ENCODE assay signal across 18 mouse cellular contexts in the genomic region with DNA sequence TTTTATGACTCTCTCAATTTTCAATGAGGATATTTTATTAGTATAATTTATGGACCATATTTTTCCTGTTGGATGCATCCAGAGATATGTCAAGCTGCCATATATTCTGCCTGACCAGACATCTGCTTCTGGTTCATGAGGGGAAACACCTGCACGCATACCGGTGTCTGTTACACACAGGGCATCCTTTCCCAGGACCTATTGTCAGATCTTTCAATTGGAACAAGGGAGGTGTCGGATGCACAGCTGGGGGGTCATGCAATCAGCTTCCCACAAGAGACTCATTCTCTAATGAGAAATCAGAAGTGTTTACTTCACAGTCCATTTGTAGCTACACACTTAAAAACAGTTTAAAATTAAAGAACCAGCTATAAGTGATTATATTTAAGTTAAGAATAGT. TPM values are rescaled to one million over a fixed set of nuclear protein-coding genes. Genes with fewer than 3 reads are reported as not detected.
DNase-seq lines count a peak whose midpoint lies in the region; ATAC-seq and TF ChIP-seq lines count a peak whose summit lies in the region.
"Had no signal": no experiment of that assay in that cellular context is flagged by ENCODE, and none has a peak within 500 bp of the region (broad histone marks: within the 10 kb centered on the region; RNA-seq: fewer than 3 reads in every experiment).

No protein-coding gene starts in this region.

- no peak overlapping the region for H3K9ac ChIP-seq in heart, adult 2 months (ENCODE audit: low read depth, low read length)
- H3K9ac ChIP-seq in limb, embryonic 11.5 days (ENCODE audit: low read length), result no peak overlapping the region
- no peak overlapping the region for H3K9ac ChIP-seq in kidney, embryonic 16.5 days (replicated peaks; ENCODE audit: low read length)
- no peak overlapping the region for H3K9ac ChIP-seq in limb, embryonic 14.5 days (ENCODE audit: low read depth, low read length, severe bottlenecking)
- H3K9ac ChIP-seq: midbrain, embryonic 12.5 days had no signal

- H3K4me2 ChIP-seq in limb, embryonic 11.5 days (ENCODE audit: low read depth, severe bottlenecking), result no peak overlapping the region
- no peak overlapping the region for H3K4me2 ChIP-seq in kidney, embryonic 16.5 days (replicated peaks; ENCODE audit: low read depth, low read length)
- H3K4me2 ChIP-seq in limb, embryonic 14.5 days (replicated peaks; ENCODE audit: low read depth, low read length, severe bottlenecking), result no peak overlapping the region
- H3K4me2 ChIP-seq: midbrain, embryonic 12.5 days had no signal

- no peaks in the 10 kb centered on the region for H3K27me3 ChIP-seq in heart, adult 2 months (ENCODE audit: control insufficient read depth, insufficient read depth, low read length)
- H3K27me3 ChIP-seq in limb, embryonic 11.5 days (ENCODE audit: control insufficient read depth, insufficient read depth, low read length), result no peaks in the 10 kb centered on the region
- no peaks in the 10 kb centered on the region for H3K27me3 ChIP-seq in limb, embryonic 10.5 days (ENCODE audit: low read depth, poor library complexity, severe bottlenecking)
- H3K27me3 ChIP-seq in kidney, embryonic 16.5 days (ENCODE audit: insufficient read depth, low read length), result no peaks in the 10 kb centered on the region
- no peaks in the 10 kb centered on the region for H3K27me3 ChIP-seq in limb, embryonic 14.5 days (ENCODE audit: control insufficient read depth, insufficient read depth, low read length)
- H3K27me3 ChIP-seq: midbrain, embryonic 12.5 days had no signal

- peaks cover 4% of the 10 kb centered on the region; the same call in 1 of the 2 replicates for H3K79me2 ChIP-seq in heart, adult 2 months (replicated peaks; ENCODE audit: control insufficient read depth, insufficient read depth, low read length)

- peaks cover 64% of the 10 kb centered on the region for H3K36me3 ChIP-seq in heart, adult 2 months (ENCODE audit: control insufficient read depth, insufficient read depth, low read length)
- no peaks in the 10 kb centered on the region for H3K36me3 ChIP-seq in limb, embryonic 11.5 days (ENCODE audit: control insufficient read depth, insufficient read depth, low read length)
- no peaks in the 10 kb centered on the region for H3K36me3 ChIP-seq in limb, embryonic 10.5 days
- no peaks in the 10 kb centered on the region; the same call in 1 of the 2 replicates for H3K36me3 ChIP-seq in kidney, embryonic 16.5 days (ENCODE audit: insufficient read depth, low read length)
- H3K36me3 ChIP-seq in limb, embryonic 14.5 days (ENCODE audit: control insufficient read depth, insufficient read depth, low read length), result no peaks in the 10 kb centered on the region; the same call in 1 of the 2 replicates
- H3K36me3 ChIP-seq: midbrain, embryonic 12.5 days had no signal

- TF ChIP-seq POLR2A in heart, adult 2 months (IDR thresholded peaks at IDR 0.05; ENCODE audit: insufficient read depth, low read depth, low read length), result no peak
- no peak for TF ChIP-seq POLR2A in limb, embryonic 14.5 days (IDR thresholded peaks at IDR 0.05; ENCODE audit: borderline replicate concordance, extremely low read depth, insufficient read depth, insufficient read length)

- no peak for TF ChIP-seq CTCF in heart, adult 2 months (IDR thresholded peaks at IDR 0.05)

- TF ChIP-seq EP300 in heart, adult 2 months (IDR thresholded peaks at IDR 0.05; ENCODE audit: insufficient read depth, low read depth, low read length), result peak; percentile 69; the same call in 1 of the 2 replicates

- H3K4me1 ChIP-seq in heart, adult 2 months (ENCODE audit: control insufficient read depth, insufficient read depth, low read length), result peaks cover 31% of the 10 kb centered on the region
- no peaks in the 10 kb centered on the region for H3K4me1 ChIP-seq in limb, embryonic 11.5 days (ENCODE audit: control insufficient read depth, insufficient read depth, low read length)
- no peaks in the 10 kb centered on the region; the same call in 1 of the 2 replicates for H3K4me1 ChIP-seq in limb, embryonic 10.5 days
- H3K4me1 ChIP-seq in kidney, embryonic 16.5 days (ENCODE audit: insufficient read depth, low read length), result peaks cover 32% of the 10 kb centered on the region
- H3K4me1 ChIP-seq in limb, embryonic 14.5 days (ENCODE audit: control insufficient read depth, insufficient read depth, low read length), result peaks cover 18% of the 10 kb centered on the region
- H3K4me1 ChIP-seq: midbrain, embryonic 12.5 days had no signal

- 54% methylated on average over 3 of the region's 3 CpGs for WGBS in heart, adult 2 months
- 54% methylated on average over 3 of the region's 3 CpGs for WGBS in limb, embryonic 11.5 days
- WGBS in limb, embryonic 10.5 days, result 60% methylated on average over 3 of the region's 3 CpGs
- 13% methylated on average over 3 of the region's 3 CpGs for WGBS in kidney, embryonic 16.5 days
- WGBS in limb, embryonic 14.5 days, result 58% methylated on average over 3 of the region's 3 CpGs

- peak overlapping the region; percentile 64 for H3K27ac ChIP-seq in heart, adult 2 months
- no peak overlapping the region for H3K27ac ChIP-seq in limb, embryonic 11.5 days (replicated peaks; ENCODE audit: low read depth, low read length)
- H3K27ac ChIP-seq in limb, embryonic 10.5 days, result no peak overlapping the region
- peak overlapping the region; percentile 77 for H3K27ac ChIP-seq in kidney, embryonic 16.5 days (ENCODE audit: low read length)
- H3K27ac ChIP-seq in limb, embryonic 14.5 days (replicated peaks; ENCODE audit: low read depth, low read length), result no peak overlapping the region
- H3K27ac ChIP-seq: layer of hippocampus, adult 2 months; midbrain, embryonic 12.5 days had no signal

- DNase-seq in heart, adult 2 months, result no peak
- DNase-seq in heart, adult 9 months (ENCODE audit: low spot score in 2 of 2), result no peak
- no peak for DNase-seq in limb, embryonic 11.5 days (ENCODE audit: low spot score)
- DNase-seq in limb, embryonic 10.5 days (ENCODE audit: low spot score), result no peak
- no peak for DNase-seq in limb, embryonic 14.5 days (ENCODE audit: low spot score)
- no peak for DNase-seq in testis, postnatal 10 days (ENCODE audit: low spot score)
- DNase-seq in adrenal gland, adult (ENCODE audit: inconsistent age in 2 of 2, low spot score in 1 of 2), result no peak
- DNase-seq: B cell, adult 2 months; cerebellum, postnatal 14 days; gastrocnemius, postnatal 14 days; liver; retina, postnatal 1 day; thymus, postnatal 36 days had no signal

- no peaks in the 10 kb centered on the region for H3K9me3 ChIP-seq in limb, embryonic 11.5 days (ENCODE audit: control insufficient read depth, low read length)
- no peaks in the 10 kb centered on the region for H3K9me3 ChIP-seq in limb, embryonic 10.5 days (replicated peaks)
- no peaks in the 10 kb centered on the region for H3K9me3 ChIP-seq in kidney, embryonic 16.5 days (ENCODE audit: low read length)
- H3K9me3 ChIP-seq in limb, embryonic 14.5 days (ENCODE audit: control insufficient read depth, low read length), result no peaks in the 10 kb centered on the region
- H3K9me3 ChIP-seq: midbrain, embryonic 12.5 days had no signal

- ATAC-seq in limb, embryonic 11.5 days (ENCODE audit: insufficient number of reproducible peaks, low FRiP score, low TSS enrichment, low read depth), result peak; percentile 47; the same call in 1 of the 2 replicates
- ATAC-seq in kidney, embryonic 16.5 days (ENCODE audit: low FRiP score, low TSS enrichment), result peak; percentile 91
- ATAC-seq in limb, embryonic 14.5 days (ENCODE audit: low FRiP score, low read depth), result peak; percentile 73

- H3K4me3 ChIP-seq in heart, adult 2 months, result no peak overlapping the region
- no peak overlapping the region for H3K4me3 ChIP-seq in limb, embryonic 11.5 days (ENCODE audit: low read depth, low read length)
- H3K4me3 ChIP-seq in limb, embryonic 10.5 days, result no peak overlapping the region
- no peak overlapping the region for H3K4me3 ChIP-seq in kidney, embryonic 16.5 days (ENCODE audit: low read length)
- H3K4me3 ChIP-seq in limb, embryonic 14.5 days (replicated peaks; ENCODE audit: low read length), result no peak overlapping the region
- H3K4me3 ChIP-seq: layer of hippocampus, adult 2 months; midbrain, embryonic 12.5 days; myocyte had no signal

- intact Hi-C loops in heart, adult 2 months (cut with DNase I), result no loop called here

RNA-seq across cellular contexts. Expression of gene Lama4, which starts 20.7 kb away (rescaled TPM):
- 10 to 100 TPM; 51.8 to 55.4 TPM for total RNA-seq in heart, adult 2 months (2021)
- 40.7 and 52.7 TPM in 2 replicates for polyA plus RNA-seq in heart, adult 2 months (2012; rRNA removed)
- polyA plus RNA-seq in limb, embryonic 11.5 days (2014; fragmentation: Nextera tagmentation; extraction: Ambion mirVana), result 24.8 and 32.1 TPM in 2 replicates
- polyA plus RNA-seq in limb, embryonic 10.5 days (2016; fragmentation: Nextera tagmentation; extraction: Ambion mirVana), result 26.6 and 29.5 TPM in 2 replicates
- 72.3 and 78.7 TPM in 2 replicates for polyA plus RNA-seq in kidney, embryonic 16.5 days (2015; fragmentation: Nextera tagmentation; extraction: Ambion mirVana)
- polyA plus RNA-seq in limb, embryonic 14.5 days (2012; rRNA removed), result 72.9 and 74.1 TPM in 2 replicates
- polyA plus RNA-seq in limb, embryonic 14.5 days (2014; fragmentation: Nextera tagmentation; extraction: Ambion mirVana), result 88.7 and 94.7 TPM in 2 replicates
- total RNA-seq: neutrophil, adult 5-6 weeks had no signal

Comparison
In these comparisons a context has a peak if more than half of its experiments do, and no peak if none do; other contexts are left out.
1. H3K27ac ChIP-seq: peak in heart, adult 2 months (single experiment) and kidney, embryonic 16.5 days (single experiment); none in limb, embryonic 11.5 days (single experiment), limb, embryonic 10.5 days (single experiment) and limb, embryonic 14.5 days (single experiment).
2. Peak in every context shown above with its lines, with median percentiles within 50 percentile points of each other: ATAC-seq.